Mouse (Mus musculus): ENCODE measurements around the gene Tmem150b.

- no peak for TF ChIP-seq POLR2A (IDR thresholded peaks at IDR 0.05; ENCODE audit: low read depth, low read length)
- TF ChIP-seq CTCF (IDR thresholded peaks at IDR 0.05; ENCODE audit: extremely low read depth, insufficient read length, insufficient replicate concordance, low read depth, low read length), result no peak
These were observed 1.5 kb downstream of the Tmem150b start for GRCm38 (mm10) chr7:4723508-4723907.
